In genomic region chr19:28628416-28628815, GRCm38 (mm10) we compare ENCODE assay signal across 9 mouse cellular contexts. TPM values are rescaled to one million over a fixed set of nuclear protein-coding genes. Genes with fewer than 3 reads are reported as not detected.
DNase-seq lines count a peak whose midpoint lies in the region; ATAC-seq lines count a peak whose summit lies in the region.
"Had no signal": no experiment of that assay in that cellular context is flagged by ENCODE, and none has a peak within 500 bp of the region (broad histone marks: within the 10 kb centered on the region; RNA-seq: fewer than 3 reads in every experiment).

No protein-coding gene starts in this region.

- H3K9me3 ChIP-seq in forebrain, embryonic 13.5 days (replicated peaks): no peaks in the 10 kb centered on the region
- no peaks in the 10 kb centered on the region for H3K9me3 ChIP-seq in forebrain, embryonic 11.5 days (ENCODE audit: control insufficient read depth, low read length)
- H3K9me3 ChIP-seq in midbrain, embryonic 14.5 days (ENCODE audit: control insufficient read depth, low read length): no peaks in the 10 kb centered on the region; the same call in 1 of the 2 replicates
- no peaks in the 10 kb centered on the region for H3K9me3 ChIP-seq in midbrain, embryonic 10.5 days (replicated peaks)
- H3K9me3 ChIP-seq in hindbrain, embryonic 15.5 days: no peaks in the 10 kb centered on the region
- no peaks in the 10 kb centered on the region for H3K9me3 ChIP-seq in midbrain, embryonic 16.5 days (replicated peaks; ENCODE audit: control insufficient read depth, low read length, poor library complexity, severe bottlenecking)
- H3K9me3 ChIP-seq: midbrain, embryonic 12.5 days had no signal

- no peaks in the 10 kb centered on the region for H3K4me1 ChIP-seq in forebrain, embryonic 13.5 days
- H3K4me1 ChIP-seq in forebrain, embryonic 11.5 days (replicated peaks; ENCODE audit: control insufficient read depth, insufficient read depth, low read length): no peaks in the 10 kb centered on the region
- H3K4me1 ChIP-seq in midbrain, embryonic 14.5 days (ENCODE audit: control insufficient read depth, insufficient read depth, low read length): no peaks in the 10 kb centered on the region
- H3K4me1 ChIP-seq in midbrain, embryonic 10.5 days: no peaks in the 10 kb centered on the region
- no peaks in the 10 kb centered on the region; the same call in 1 of the 2 replicates for H3K4me1 ChIP-seq in hindbrain, embryonic 15.5 days (replicated peaks)
- peaks cover 6% of the 10 kb centered on the region for H3K4me1 ChIP-seq in midbrain, embryonic 16.5 days (ENCODE audit: control insufficient read depth, insufficient read depth, low read length)
- H3K4me1 ChIP-seq: midbrain, embryonic 12.5 days had no signal

- no peak overlapping the region for H3K27ac ChIP-seq in forebrain, embryonic 13.5 days
- H3K27ac ChIP-seq in forebrain, embryonic 11.5 days (ENCODE audit: low read depth, low read length): no peak overlapping the region
- no peak overlapping the region for H3K27ac ChIP-seq in midbrain, embryonic 14.5 days (replicated peaks; ENCODE audit: low read depth, low read length)
- no peak overlapping the region for H3K27ac ChIP-seq in midbrain, embryonic 10.5 days (replicated peaks)
- H3K27ac ChIP-seq in hindbrain, embryonic 15.5 days (replicated peaks): no peak overlapping the region
- H3K27ac ChIP-seq in midbrain, embryonic 16.5 days (ENCODE audit: low read length): 0 out of 2 replicates have a peak overlapping the region, but pooled peaks have one; percentile 39
- H3K27ac ChIP-seq: midbrain, embryonic 12.5 days had no signal

- no peak overlapping the region for H3K9ac ChIP-seq in forebrain, embryonic 13.5 days
- no peak overlapping the region for H3K9ac ChIP-seq in forebrain, embryonic 11.5 days (ENCODE audit: low read length)
- no peak overlapping the region for H3K9ac ChIP-seq in midbrain, embryonic 14.5 days (replicated peaks; ENCODE audit: low read length)
- no peak overlapping the region for H3K9ac ChIP-seq in hindbrain, embryonic 15.5 days
- no peak overlapping the region for H3K9ac ChIP-seq in midbrain, embryonic 16.5 days (ENCODE audit: low read depth, low read length)
- H3K9ac ChIP-seq: midbrain, embryonic 12.5 days had no signal

- H3K4me3 ChIP-seq in forebrain, embryonic 13.5 days: no peak overlapping the region
- H3K4me3 ChIP-seq in forebrain, embryonic 11.5 days (ENCODE audit: low read depth, low read length): no peak overlapping the region
- H3K4me3 ChIP-seq in midbrain, embryonic 14.5 days (replicated peaks; ENCODE audit: low read depth, low read length): no peak overlapping the region
- H3K4me3 ChIP-seq in midbrain, embryonic 10.5 days: no peak overlapping the region
- H3K4me3 ChIP-seq in hindbrain, embryonic 15.5 days: no peak overlapping the region
- no peak overlapping the region for H3K4me3 ChIP-seq in midbrain, embryonic 16.5 days (ENCODE audit: low read depth, low read length)
- H3K4me3 ChIP-seq: midbrain, embryonic 12.5 days had no signal

- no peaks in the 10 kb centered on the region for H3K27me3 ChIP-seq in forebrain, embryonic 13.5 days
- no peaks in the 10 kb centered on the region for H3K27me3 ChIP-seq in forebrain, embryonic 11.5 days (ENCODE audit: control insufficient read depth, insufficient read depth, low read length)
- H3K27me3 ChIP-seq in midbrain, embryonic 14.5 days (ENCODE audit: control insufficient read depth, insufficient read depth, low read length): no peaks in the 10 kb centered on the region
- 0 out of 2 replicates have a peak, but pooled peaks cover 7% of the 10 kb centered on the region for H3K27me3 ChIP-seq in midbrain, embryonic 10.5 days (ENCODE audit: low read depth, poor library complexity, severe bottlenecking)
- H3K27me3 ChIP-seq in hindbrain, embryonic 15.5 days: no peaks in the 10 kb centered on the region
- no peaks in the 10 kb centered on the region for H3K27me3 ChIP-seq in midbrain, embryonic 16.5 days (ENCODE audit: control insufficient read depth, insufficient read depth, low read depth, low read length)

- no peaks in the 10 kb centered on the region for H3K36me3 ChIP-seq in forebrain, embryonic 13.5 days (ENCODE audit: poor library complexity, severe bottlenecking)
- no peaks in the 10 kb centered on the region for H3K36me3 ChIP-seq in forebrain, embryonic 11.5 days (ENCODE audit: control insufficient read depth, insufficient read depth, low read length)
- H3K36me3 ChIP-seq in midbrain, embryonic 14.5 days (ENCODE audit: control insufficient read depth, insufficient read depth, low read length): no peaks in the 10 kb centered on the region
- no peaks in the 10 kb centered on the region for H3K36me3 ChIP-seq in midbrain, embryonic 10.5 days
- no peaks in the 10 kb centered on the region for H3K36me3 ChIP-seq in hindbrain, embryonic 15.5 days
- no peaks in the 10 kb centered on the region for H3K36me3 ChIP-seq in midbrain, embryonic 16.5 days (ENCODE audit: control insufficient read depth, insufficient read depth, low read length)
- H3K36me3 ChIP-seq: midbrain, embryonic 12.5 days had no signal

- DNase-seq in forebrain, embryonic 11.5 days (ENCODE audit: low spot score): no peak
- DNase-seq in midbrain, embryonic 14.5 days: peak; percentile 83
- DNase-seq in midbrain, embryonic 10.5 days (ENCODE audit: low spot score): no peak
- no peak for DNase-seq in thymus, postnatal 36 days
- no peak for DNase-seq in gastrocnemius, postnatal 25 days

- 57% methylated on average over 8 of the region's 8 CpGs for WGBS in forebrain, embryonic 13.5 days
- WGBS in forebrain, embryonic 11.5 days: 70% methylated on average over 8 of the region's 8 CpGs
- 41% methylated on average over 8 of the region's 8 CpGs for WGBS in midbrain, embryonic 14.5 days
- WGBS in midbrain, embryonic 10.5 days: 76% methylated on average over 8 of the region's 8 CpGs
- WGBS in hindbrain, embryonic 15.5 days: 39% methylated on average over 8 of the region's 8 CpGs
- WGBS in midbrain, embryonic 16.5 days: 33% methylated on average over 8 of the region's 8 CpGs

- no peak overlapping the region for H3K4me2 ChIP-seq in forebrain, embryonic 13.5 days
- H3K4me2 ChIP-seq in forebrain, embryonic 11.5 days (ENCODE audit: low read depth, low read length, severe bottlenecking): no peak overlapping the region
- H3K4me2 ChIP-seq in midbrain, embryonic 14.5 days (ENCODE audit: low read length): no peak overlapping the region
- peak overlapping the region; percentile 33; the same call in 1 of the 2 replicates for H3K4me2 ChIP-seq in hindbrain, embryonic 15.5 days
- peak overlapping the region; percentile 30 for H3K4me2 ChIP-seq in midbrain, embryonic 16.5 days (ENCODE audit: low read length)
- H3K4me2 ChIP-seq: midbrain, embryonic 12.5 days had no signal

- peak; percentile 59; the same call in 1 of the 2 replicates for ATAC-seq in forebrain, embryonic 13.5 days
- no peak for ATAC-seq in forebrain, embryonic 11.5 days (replicated peaks; ENCODE audit: low FRiP score)
- ATAC-seq in midbrain, embryonic 14.5 days (ENCODE audit: low FRiP score, low TSS enrichment): no peak
- ATAC-seq in hindbrain, embryonic 15.5 days (ENCODE audit: low FRiP score, low read depth): peak; percentile 48
- peak; percentile 76 for ATAC-seq in midbrain, embryonic 16.5 days

RNA-seq across cellular contexts. Expression of gene Glis3, which starts 51.5 kb away (rescaled TPM):
- 1.1 and 1.3 TPM in 2 replicates for polyA plus RNA-seq in forebrain, embryonic 13.5 days (2015; fragmentation: Nextera tagmentation; extraction: Ambion mirVana)
- polyA plus RNA-seq in forebrain, embryonic 11.5 days (2014; fragmentation: Nextera tagmentation; extraction: Ambion mirVana): 3.4 and 3.5 TPM in 2 replicates
- polyA plus RNA-seq in midbrain, embryonic 14.5 days (2014; fragmentation: Nextera tagmentation; extraction: Ambion mirVana): 4.1 and 4.4 TPM in 2 replicates
- 4.1 and 4.3 TPM in 2 replicates for polyA plus RNA-seq in midbrain, embryonic 10.5 days (2016; fragmentation: Nextera tagmentation; extraction: Ambion mirVana)
- 3.6 and 3.8 TPM in 2 replicates for polyA plus RNA-seq in hindbrain, embryonic 15.5 days (2015; fragmentation: Nextera tagmentation; extraction: Ambion mirVana)
- 2.5 and 2.7 TPM in 2 replicates for polyA plus RNA-seq in midbrain, embryonic 16.5 days (2015; fragmentation: Nextera tagmentation; extraction: Ambion mirVana)
- total RNA-seq in gastrocnemius, postnatal 25 days (2021): 1 to 10 TPM in 1 of 2 experiments, under 1 TPM in 1; 0.82 to 1.0 TPM

Comparison
In these comparisons a context has a peak if more than half of its experiments do, and no peak if none do; other contexts are left out.
1. ATAC-seq: peak in forebrain, embryonic 13.5 days (single experiment), hindbrain, embryonic 15.5 days (single experiment) and midbrain, embryonic 16.5 days (single experiment); none in forebrain, embryonic 11.5 days (single experiment) and midbrain, embryonic 14.5 days (single experiment).
2. H3K4me2 ChIP-seq: peak in hindbrain, embryonic 15.5 days (single experiment) and midbrain, embryonic 16.5 days (single experiment); none in forebrain, embryonic 13.5 days (single experiment), forebrain, embryonic 11.5 days (single experiment) and midbrain, embryonic 14.5 days (single experiment).